Mouse (Mus musculus): ENCODE results near the gene Pcyt2. TPM values are rescaled to one million over a fixed set of nuclear protein-coding genes. Genes with fewer than 3 reads are reported as not detected.

Gene Pcyt2
- polyA plus RNA-seq, 1 experiment from 2014 or later: 126 TPM

- Histone ChIP-seq H3K4me1 (replicated peaks; ENCODE audit: control insufficient read depth, insufficient read depth, low read length) (peaks cover 12% of the 10 kb centered on the region), H3K27me3 (ENCODE audit: control insufficient read depth, insufficient read depth, low read length) (peaks cover 57% of the 10 kb centered on the region), H3K36me3 (ENCODE audit: control insufficient read depth, insufficient read depth, low read length) (no peaks in the 10 kb centered on the region), H3K4me2 (ENCODE audit: low read depth, low read length, severe bottlenecking) (no peak overlapping the region), H3K9ac (ENCODE audit: low read length) (no peak overlapping the region), H3K9me3 (ENCODE audit: control insufficient read depth, low read length) (no peaks in the 10 kb centered on the region), H3K27ac (ENCODE audit: low read depth, low read length) (no peak overlapping the region), H3K4me3 (ENCODE audit: low read depth, low read length) (no peak overlapping the region)
- ATAC-seq (replicated peaks; ENCODE audit: low FRiP score) (no peak), DNase-seq (ENCODE audit: low spot score) (peak; percentile 86)
- 5% methylated on average over 24 of the region's 24 CpGs for WGBS
These were observed 41.2 kb upstream of the Pcyt2 start for GRCm38 (mm10) chr11:120658876-120659410.

GRCm38 (mm10) chr11:120657301-120657700 lies 39.6 kb upstream of the Pcyt2 start:
- H3K4me3 ChIP-seq (ENCODE audit: low read depth, low read length): no peak overlapping the region
- H3K4me1 ChIP-seq (replicated peaks; ENCODE audit: control insufficient read depth, insufficient read depth, low read length): peaks cover 12% of the 10 kb centered on the region
- no peaks in the 10 kb centered on the region for H3K9me3 ChIP-seq (ENCODE audit: control insufficient read depth, low read length)
- H3K36me3 ChIP-seq (ENCODE audit: control insufficient read depth, insufficient read depth, low read length): no peaks in the 10 kb centered on the region
- no peak overlapping the region for H3K9ac ChIP-seq (ENCODE audit: low read length)
- no peak for DNase-seq (ENCODE audit: low spot score)
- WGBS: 83% methylated on average over 4 of the region's 4 CpGs
- H3K4me2 ChIP-seq (ENCODE audit: low read depth, low read length, severe bottlenecking): no peak overlapping the region
- H3K27ac ChIP-seq (ENCODE audit: low read depth, low read length): no peak overlapping the region
- ATAC-seq (replicated peaks; ENCODE audit: low FRiP score): no peak
- peaks cover 50% of the 10 kb centered on the region for H3K27me3 ChIP-seq (ENCODE audit: control insufficient read depth, insufficient read depth, low read length)

- Histone ChIP-seq H3K36me3 (ENCODE audit: control insufficient read depth, insufficient read depth, low read length) (no peaks in the 10 kb centered on the region), H3K9me3 (ENCODE audit: control insufficient read depth, low read length) (no peaks in the 10 kb centered on the region), H3K4me3 (ENCODE audit: low read depth, low read length) (no peak overlapping the region), H3K4me1 (replicated peaks; ENCODE audit: control insufficient read depth, insufficient read depth, low read length) (no peaks in the 10 kb centered on the region), H3K27ac (ENCODE audit: low read depth, low read length) (no peak overlapping the region), H3K9ac (ENCODE audit: low read length) (no peak overlapping the region), H3K27me3 (ENCODE audit: control insufficient read depth, insufficient read depth, low read length) (peaks cover 24% of the 10 kb centered on the region), H3K4me2 (ENCODE audit: low read depth, low read length, severe bottlenecking) (no peak overlapping the region)
- no peak for ATAC-seq (replicated peaks; ENCODE audit: low FRiP score)
- 73% methylated on average over 3 of the region's 3 CpGs for WGBS
- peak; percentile 30 for DNase-seq (ENCODE audit: low spot score)
These were observed 37.0 kb upstream of the Pcyt2 start for GRCm38 (mm10) chr11:120654741-120655140.

- ATAC-seq (replicated peaks; ENCODE audit: low FRiP score) (no peak), DNase-seq (ENCODE audit: low spot score) (peak; percentile 44)
- Histone ChIP-seq H3K9ac (ENCODE audit: low read length) (no peak overlapping the region), H3K4me3 (ENCODE audit: low read depth, low read length) (no peak overlapping the region), H3K27me3 (ENCODE audit: control insufficient read depth, insufficient read depth, low read length) (no peaks in the 10 kb centered on the region; the same call in 1 of the 2 replicates), H3K4me2 (ENCODE audit: low read depth, low read length, severe bottlenecking) (no peak overlapping the region), H3K4me1 (replicated peaks; ENCODE audit: control insufficient read depth, insufficient read depth, low read length) (peaks cover 3% of the 10 kb centered on the region; the same call in 1 of the 2 replicates), H3K27ac (ENCODE audit: low read depth, low read length) (no peak overlapping the region), H3K9me3 (ENCODE audit: control insufficient read depth, low read length) (no peaks in the 10 kb centered on the region), H3K36me3 (ENCODE audit: control insufficient read depth, insufficient read depth, low read length) (no peaks in the 10 kb centered on the region)
- 63% methylated on average over 3 of the region's 3 CpGs for WGBS
These were observed 34.1 kb upstream of the Pcyt2 start for GRCm38 (mm10) chr11:120651872-120652271.

- Histone ChIP-seq H3K9me3 (ENCODE audit: control insufficient read depth, low read length) (no peaks in the 10 kb centered on the region), H3K27me3 (ENCODE audit: control insufficient read depth, insufficient read depth, low read length) (no peaks in the 10 kb centered on the region), H3K9ac (ENCODE audit: low read length) (peak within 1 kb of the TSS; percentile 35), H3K27ac (ENCODE audit: low read depth, low read length) (no peak within 1 kb of the TSS), H3K4me3 (ENCODE audit: low read depth, low read length) (no peak within 1 kb of the TSS), H3K36me3 (ENCODE audit: control insufficient read depth, insufficient read depth, low read length) (no peaks in the 10 kb centered on the region), H3K4me1 (replicated peaks; ENCODE audit: control insufficient read depth, insufficient read depth, low read length) (peaks cover 7% of the 10 kb centered on the region; the same call in 1 of the 2 replicates), H3K4me2 (ENCODE audit: low read depth, low read length, severe bottlenecking) (peak within 1 kb of the TSS; percentile 22; the same call in 1 of the 2 replicates)
- DNase-seq (ENCODE audit: low spot score): no peak
- 8% methylated on average over 13 of the region's 13 CpGs for WGBS
- no peak for ATAC-seq (replicated peaks; ENCODE audit: low FRiP score)
These were observed 30.3 kb upstream of the Pcyt2 start, which contains the start of gene Myadml2 for GRCm38 (mm10) chr11:120648001-120648476. Gene Myadml2 (minus strand): TSS chr11:120648158.

- Histone ChIP-seq H3K4me1 (replicated peaks; ENCODE audit: control insufficient read depth, insufficient read depth, low read length) (peaks cover 13% of the 10 kb centered on the region; the same call in 1 of the 2 replicates), H3K4me3 (ENCODE audit: low read depth, low read length) (no peak overlapping the region), H3K27me3 (ENCODE audit: control insufficient read depth, insufficient read depth, low read length) (no peaks in the 10 kb centered on the region), H3K36me3 (ENCODE audit: control insufficient read depth, insufficient read depth, low read length) (no peaks in the 10 kb centered on the region), H3K27ac (ENCODE audit: low read depth, low read length) (no peak overlapping the region), H3K9ac (ENCODE audit: low read length) (no peak overlapping the region), H3K9me3 (ENCODE audit: control insufficient read depth, low read length) (no peaks in the 10 kb centered on the region), H3K4me2 (ENCODE audit: low read depth, low read length, severe bottlenecking) (no peak overlapping the region)
- 79% methylated on average over 35 of the region's 35 CpGs for WGBS
- ATAC-seq (replicated peaks; ENCODE audit: low FRiP score): no peak
- DNase-seq (ENCODE audit: low spot score): no peak
These were observed 29.5 kb upstream of the Pcyt2 start for GRCm38 (mm10) chr11:120647047-120647830.

- H3K27me3 ChIP-seq (ENCODE audit: control insufficient read depth, insufficient read depth, low read length): no peaks in the 10 kb centered on the region
- H3K4me1 ChIP-seq (replicated peaks; ENCODE audit: control insufficient read depth, insufficient read depth, low read length): peaks cover 13% of the 10 kb centered on the region; the same call in 1 of the 2 replicates
- peak within 1 kb of the TSS; percentile 43 for H3K4me3 ChIP-seq (ENCODE audit: low read depth, low read length)
- peak; percentile 100 for ATAC-seq (replicated peaks; ENCODE audit: low FRiP score)
- H3K9me3 ChIP-seq (ENCODE audit: control insufficient read depth, low read length): no peaks in the 10 kb centered on the region
- DNase-seq (ENCODE audit: low spot score): peak; percentile 96
- 0% methylated on average over 15 of the region's 15 CpGs for WGBS
- H3K36me3 ChIP-seq (ENCODE audit: control insufficient read depth, insufficient read depth, low read length): no peaks in the 10 kb centered on the region
- H3K4me2 ChIP-seq (ENCODE audit: low read depth, low read length, severe bottlenecking): peak within 1 kb of the TSS; percentile 78
- H3K27ac ChIP-seq (ENCODE audit: low read depth, low read length): no peak within 1 kb of the TSS
- peak within 1 kb of the TSS; percentile 79 for H3K9ac ChIP-seq (ENCODE audit: low read length)
These were observed 25.9 kb upstream of the Pcyt2 start, which contains the start of gene Pycr1 for GRCm38 (mm10) chr11:120643601-120643987. Gene Pycr1 (minus strand): TSS chr11:120643769.

GRCm38 (mm10) chr11:120642939-120643600 lies 25.3 kb upstream of the Pcyt2 start:
- H3K27me3 ChIP-seq (ENCODE audit: control insufficient read depth, insufficient read depth, low read length): no peaks in the 10 kb centered on the region
- peak overlapping the region; percentile 79 for H3K9ac ChIP-seq (ENCODE audit: low read length)
- peaks cover 13% of the 10 kb centered on the region; the same call in 1 of the 2 replicates for H3K4me1 ChIP-seq (replicated peaks; ENCODE audit: control insufficient read depth, insufficient read depth, low read length)
- H3K4me3 ChIP-seq (ENCODE audit: low read depth, low read length): peak overlapping the region; percentile 43
- H3K27ac ChIP-seq (ENCODE audit: low read depth, low read length): no peak overlapping the region
- H3K9me3 ChIP-seq (ENCODE audit: control insufficient read depth, low read length): no peaks in the 10 kb centered on the region
- ATAC-seq (replicated peaks; ENCODE audit: low FRiP score) (peak; percentile 52), DNase-seq (ENCODE audit: low spot score) (no peak)
- H3K4me2 ChIP-seq (ENCODE audit: low read depth, low read length, severe bottlenecking): peak overlapping the region; percentile 78
- H3K36me3 ChIP-seq (ENCODE audit: control insufficient read depth, insufficient read depth, low read length): no peaks in the 10 kb centered on the region
- 4% methylated on average over 18 of the region's 18 CpGs for WGBS
